ENCODE assay signal across 23 mouse cellular contexts in genomic region chr14:79223431-79224036, GRCm38 (mm10). TPM values are rescaled to one million over a fixed set of nuclear protein-coding genes. Genes with fewer than 3 reads are reported as not detected.
"Had no signal": no experiment of that assay in that cellular context is flagged by ENCODE, and none has a peak within 500 bp of the region (broad histone marks: within the 10 kb centered on the region; RNA-seq: fewer than 3 reads in every experiment).

No protein-coding gene starts in this region.

- H3K27ac ChIP-seq: kidney, embryonic 15.5 days; limb, embryonic 13.5 days; liver, embryonic 15.5 days; neural tube, embryonic 12.5 days; stomach, embryonic 15.5 days had no signal

- H3K36me3 ChIP-seq: kidney, embryonic 15.5 days; limb, embryonic 13.5 days; liver, embryonic 15.5 days; neural tube, embryonic 12.5 days; stomach, embryonic 15.5 days had no signal

- DNase-seq: kidney, adult 2 months; kidney, postnatal 14 days; lung, adult 2 months; lung, postnatal 36 days; midbrain, embryonic 14.5 days; thymus, adult 2 months; thymus, postnatal 25 days had no signal

- H3K9me3 ChIP-seq: kidney, embryonic 15.5 days; limb, embryonic 13.5 days; liver, embryonic 15.5 days; neural tube, embryonic 12.5 days; stomach, embryonic 15.5 days had no signal

- ATAC-seq: intestine, embryonic 16.5 days; lung, postnatal 0 days had no signal

- H3K4me2 ChIP-seq: kidney, embryonic 15.5 days; limb, embryonic 13.5 days; liver, embryonic 15.5 days; neural tube, embryonic 12.5 days; stomach, embryonic 15.5 days had no signal

- H3K4me1 ChIP-seq: kidney, embryonic 15.5 days; liver, embryonic 15.5 days; neural tube, embryonic 12.5 days; stomach, embryonic 15.5 days had no signal

- H3K9ac ChIP-seq: kidney, embryonic 15.5 days; limb, embryonic 13.5 days; liver, embryonic 15.5 days; neural tube, embryonic 12.5 days; stomach, embryonic 15.5 days had no signal

- H3K4me3 ChIP-seq: kidney, embryonic 15.5 days; limb, embryonic 13.5 days; liver, embryonic 15.5 days; neural tube, embryonic 12.5 days; stomach, embryonic 15.5 days had no signal

- H3K27me3 ChIP-seq: kidney, embryonic 15.5 days; limb, embryonic 13.5 days; liver, embryonic 15.5 days; neural tube, embryonic 12.5 days; stomach, embryonic 15.5 days had no signal

RNA-seq across cellular contexts. Expression of gene Zfp957, which starts 23.6 kb away (rescaled TPM):
- total RNA-seq: layer of hippocampus, postnatal 36 days; left cerebral cortex, postnatal 36 days; liver, adult 2 months; megakaryocyte progenitor cell, adult 5-6 weeks; monocyte, adult 5-6 weeks; neutrophil, adult 5-6 weeks had no signal
- polyA plus RNA-seq: intestine, embryonic 16.5 days; kidney, adult 2 months; large intestine, adult 2 months; limb, embryonic 13.5 days; liver, adult 2 months; liver, embryonic 15.5 days; lung, adult 2 months; lung, postnatal 0 days; midbrain, embryonic 14.5 days; neural tube, embryonic 12.5 days; spleen, adult 2 months; stomach, embryonic 15.5 days; thymus, adult 2 months; urinary bladder, adult 2 months had no signal
